Mouse (Mus musculus): Measurements from ENCODE around the gene Pdzd8.

DNA sequence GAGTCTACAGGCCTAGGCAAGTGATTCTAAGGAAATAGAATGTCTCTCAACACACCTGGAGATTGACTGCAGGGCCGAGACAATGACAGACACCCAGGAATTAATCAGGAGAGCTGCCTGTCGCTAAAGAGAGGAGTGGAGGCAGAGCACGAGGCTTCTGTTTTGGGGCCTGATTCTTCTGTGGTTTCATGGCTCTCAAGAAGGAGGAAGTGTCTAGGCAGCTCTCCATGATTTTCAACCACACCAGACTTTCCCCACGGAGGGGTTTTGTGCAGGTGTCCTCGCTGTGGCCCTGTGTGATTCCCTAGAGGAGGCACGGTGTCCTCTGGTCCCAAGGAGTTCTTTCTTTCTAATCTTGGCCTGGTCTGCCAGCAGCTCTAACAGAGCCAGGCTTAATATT lies 29.4 kb upstream of the Pdzd8 start:
- TF ChIP-seq CTCF (IDR thresholded peaks at IDR 0.05; ENCODE audit: control insufficient read depth, insufficient read depth, insufficient read length) (no peak), USF1 (IDR thresholded peaks at IDR 0.05; ENCODE audit: low read depth) (no peak)
